Mouse (Mus musculus): Measurements from ENCODE around the gene Ano10. TPM values are rescaled to one million over a fixed set of nuclear protein-coding genes. Genes with fewer than 3 reads are reported as not detected.

The Ano10 gene
- polyA plus RNA-seq (2014; fragmentation: Nextera tagmentation; extraction: Ambion mirVana), result 37.3 and 37.6 TPM in 2 replicates

DNA sequence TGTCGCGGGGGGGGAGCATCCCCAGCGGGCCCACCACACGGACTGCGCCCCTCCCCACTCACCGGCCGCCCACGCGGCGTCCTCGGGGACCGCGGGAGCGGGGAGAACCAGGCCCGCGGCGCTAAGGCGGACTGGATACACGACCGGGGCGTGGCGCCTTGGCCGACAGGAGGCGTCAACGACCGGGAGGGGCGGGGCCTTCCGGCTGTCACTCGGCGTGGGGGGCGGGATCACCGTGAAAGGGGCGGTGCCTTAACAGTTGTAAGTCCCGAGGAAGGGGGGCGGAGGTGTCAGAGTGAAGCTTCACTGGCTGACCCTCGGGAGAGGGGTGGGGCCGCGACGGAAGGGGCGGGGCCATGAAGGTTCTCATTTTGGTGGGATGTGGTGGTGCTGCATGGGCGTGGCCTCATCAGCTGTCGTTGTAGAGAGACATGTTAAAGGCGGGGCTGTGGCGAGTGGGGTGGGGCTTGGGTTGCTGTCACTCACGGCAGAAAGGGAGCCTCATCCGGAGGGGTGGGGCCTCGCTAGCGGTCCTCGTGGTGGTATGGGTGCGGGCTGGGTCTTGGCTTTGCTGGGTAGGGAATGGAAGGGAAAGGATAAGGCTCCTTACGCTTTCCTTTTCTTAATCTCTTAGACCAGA lies at the start of gene Ano10:
Ano10 (minus strand) TSS at position 182 of the 640 bp plus-strand sequence.
- Histone ChIP-seq H3K27me3 (ENCODE audit: control insufficient read depth, insufficient read depth, low read length) (no peaks in the 10 kb centered on the region), H3K27ac (replicated peaks in 1 of 2; ENCODE audit: control insufficient read depth in 1 of 2, insufficient read depth in 1 of 2, low read depth in 2 of 2, low read length in 2 of 2) (peak within 1 kb of the TSS; percentile 75 to 78), H3K9me3 (ENCODE audit: control insufficient read depth, low read length) (no peaks in the 10 kb centered on the region), H3K4me3 (ENCODE audit: control insufficient read depth in 1 of 2, insufficient read depth in 1 of 2, low read depth in 1 of 2, low read length in 2 of 2) (peak within 1 kb of the TSS; percentile 81 to 99), H3K9ac (ENCODE audit: low read length) (peak within 1 kb of the TSS; percentile 88), H3K4me1 (ENCODE audit: control insufficient read depth in 2 of 2, insufficient read depth in 2 of 2, low read length in 2 of 2) (peaks cover 6 to 9% of the 10 kb centered on the region in 2 experiments), H3K36me3 (ENCODE audit: control insufficient read depth, insufficient read depth, low read length) (no peaks in the 10 kb centered on the region), H3K4me2 (ENCODE audit: low read length) (peak within 1 kb of the TSS; percentile 83)
- under 1% methylated on average over 47 of the region's 51 CpGs for WGBS
- ATAC-seq (ENCODE audit: insufficient number of reproducible peaks, insufficient read depth, low FRiP score, low read depth), result peak; percentile 98

DNA sequence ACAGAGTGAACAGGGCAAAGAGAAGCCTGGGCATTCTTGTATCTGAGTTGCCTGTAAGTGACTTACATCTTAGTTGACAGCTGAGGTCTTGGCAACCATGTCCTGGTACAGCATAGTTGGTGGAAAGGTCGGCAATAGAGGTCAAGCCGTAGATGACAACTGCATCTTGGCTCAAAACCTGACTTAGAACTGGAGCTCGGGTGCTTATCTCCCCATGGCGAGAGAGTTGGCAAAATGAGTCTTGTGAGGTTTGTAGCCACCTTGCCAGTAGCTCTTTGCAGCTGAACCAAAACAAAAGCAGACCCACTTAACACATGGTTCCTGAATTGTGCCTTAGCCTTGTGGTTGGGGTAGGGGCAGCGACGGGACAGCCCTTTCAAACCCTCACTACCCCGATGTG lies 49.2 kb upstream of the Ano10 start:
- Histone ChIP-seq H3K9me3 (ENCODE audit: control insufficient read depth, low read length) (no peaks in the 10 kb centered on the region), H3K27ac (replicated peaks in 1 of 2; ENCODE audit: control insufficient read depth in 1 of 2, insufficient read depth in 1 of 2, low read depth in 2 of 2, low read length in 2 of 2) (no peak overlapping the region), H3K4me1 (ENCODE audit: control insufficient read depth in 2 of 2, insufficient read depth in 2 of 2, low read length in 2 of 2) (no peaks in the 10 kb centered on the region), H3K4me2 (ENCODE audit: low read length) (no peak overlapping the region), H3K4me3 (ENCODE audit: control insufficient read depth in 1 of 2, insufficient read depth in 1 of 2, low read depth in 1 of 2, low read length in 2 of 2) (no peak overlapping the region), H3K27me3 (ENCODE audit: control insufficient read depth, insufficient read depth, low read length) (no peaks in the 10 kb centered on the region), H3K9ac (ENCODE audit: low read length) (no peak overlapping the region), H3K36me3 (ENCODE audit: control insufficient read depth, insufficient read depth, low read length) (no peaks in the 10 kb centered on the region)
- no peak for ATAC-seq (ENCODE audit: insufficient number of reproducible peaks, insufficient read depth, low FRiP score, low read depth)
- WGBS, result 72% methylated on average over 7 of the region's 7 CpGs

DNA sequence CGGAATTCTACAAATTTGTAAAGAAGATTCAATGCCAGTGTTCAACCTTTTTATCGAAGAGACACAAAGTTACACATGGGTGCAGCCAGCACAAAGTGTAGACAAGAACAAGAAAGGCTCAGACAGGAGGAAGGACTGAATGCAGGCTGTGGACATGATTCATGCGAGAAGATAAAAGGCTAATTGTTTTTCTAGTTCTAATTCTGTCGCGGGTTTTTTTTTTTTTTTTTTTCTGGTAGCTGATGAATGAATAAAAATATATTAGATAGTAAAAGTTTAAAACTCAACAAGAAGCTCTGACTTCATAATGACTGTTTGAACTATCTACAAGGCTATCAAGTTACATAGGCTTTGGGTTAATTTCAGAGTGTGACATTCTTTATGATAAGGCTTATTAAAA lies 45.7 kb upstream of the Ano10 start:
- ATAC-seq (ENCODE audit: insufficient number of reproducible peaks, insufficient read depth, low FRiP score, low read depth), result no peak
- H3K9ac ChIP-seq (ENCODE audit: low read length), result no peak overlapping the region
- H3K27ac ChIP-seq (replicated peaks in 1 of 2; ENCODE audit: control insufficient read depth in 1 of 2, insufficient read depth in 1 of 2, low read depth in 2 of 2, low read length in 2 of 2), result no peak overlapping the region
- no peak overlapping the region for H3K4me2 ChIP-seq (ENCODE audit: low read length)
- H3K9me3 ChIP-seq (ENCODE audit: control insufficient read depth, low read length), result no peaks in the 10 kb centered on the region
- no peaks in the 10 kb centered on the region for H3K27me3 ChIP-seq (ENCODE audit: control insufficient read depth, insufficient read depth, low read length)
- 47% methylated on average over 5 of the region's 5 CpGs for WGBS
- no peaks in the 10 kb centered on the region for H3K4me1 ChIP-seq (ENCODE audit: control insufficient read depth in 2 of 2, insufficient read depth in 2 of 2, low read length in 2 of 2)
- H3K4me3 ChIP-seq (ENCODE audit: control insufficient read depth in 1 of 2, insufficient read depth in 1 of 2, low read depth in 1 of 2, low read length in 2 of 2), result no peak overlapping the region
- no peaks in the 10 kb centered on the region for H3K36me3 ChIP-seq (ENCODE audit: control insufficient read depth, insufficient read depth, low read length)

- ATAC-seq (ENCODE audit: insufficient number of reproducible peaks, insufficient read depth, low FRiP score, low read depth), result no peak
- 40% methylated on average over 8 of the region's 8 CpGs for WGBS
Observed at GRCm38 (mm10) chr9:122337510-122337931, 43.3 kb upstream of the Ano10 start.

DNA sequence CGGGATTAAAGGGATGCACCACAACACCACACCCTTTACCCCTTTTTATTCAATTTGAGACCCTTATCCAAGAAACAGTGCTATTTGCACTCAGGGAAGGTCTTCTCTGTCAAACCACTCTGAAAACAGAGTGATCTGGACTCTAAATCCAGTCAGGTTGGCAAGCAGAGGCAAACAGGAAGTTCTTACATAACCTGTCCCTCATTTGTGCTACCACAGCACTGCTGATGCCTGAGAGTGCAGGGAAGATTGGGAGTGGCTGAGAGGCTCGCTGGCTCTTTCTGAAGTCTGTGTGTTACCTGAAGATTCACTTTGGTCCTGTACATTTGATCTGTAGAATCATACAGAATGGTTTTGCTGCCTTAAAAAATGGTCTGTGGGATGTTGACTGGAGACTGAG lies 42.5 kb upstream of the Ano10 start:
- Histone ChIP-seq H3K4me1 (ENCODE audit: control insufficient read depth in 2 of 2, insufficient read depth in 2 of 2, low read length in 2 of 2) (no peaks in the 10 kb centered on the region), H3K9me3 (ENCODE audit: control insufficient read depth, low read length) (no peaks in the 10 kb centered on the region), H3K36me3 (ENCODE audit: control insufficient read depth, insufficient read depth, low read length) (no peaks in the 10 kb centered on the region), H3K9ac (ENCODE audit: low read length) (no peak overlapping the region), H3K27ac (replicated peaks in 1 of 2; ENCODE audit: control insufficient read depth in 1 of 2, insufficient read depth in 1 of 2, low read depth in 2 of 2, low read length in 2 of 2) (no peak overlapping the region), H3K4me2 (ENCODE audit: low read length) (no peak overlapping the region), H3K4me3 (ENCODE audit: control insufficient read depth in 1 of 2, insufficient read depth in 1 of 2, low read depth in 1 of 2, low read length in 2 of 2) (no peak overlapping the region), H3K27me3 (ENCODE audit: control insufficient read depth, insufficient read depth, low read length) (no peaks in the 10 kb centered on the region)
- no peak for ATAC-seq (ENCODE audit: insufficient number of reproducible peaks, insufficient read depth, low FRiP score, low read depth)
- 56% methylated on average over 2 of the region's 2 CpGs for WGBS

More at GRCm38 (mm10) chr9:122337510-122337931, 43.3 kb upstream of the Ano10 start:
- no peak overlapping the region for H3K9ac ChIP-seq (ENCODE audit: low read length)
- H3K4me2 ChIP-seq (ENCODE audit: low read length), result no peak overlapping the region
- H3K4me3 ChIP-seq (ENCODE audit: control insufficient read depth in 1 of 2, insufficient read depth in 1 of 2, low read depth in 1 of 2, low read length in 2 of 2), result no peak overlapping the region
- no peaks in the 10 kb centered on the region for H3K9me3 ChIP-seq (ENCODE audit: control insufficient read depth, low read length)
- no peaks in the 10 kb centered on the region for H3K27me3 ChIP-seq (ENCODE audit: control insufficient read depth, insufficient read depth, low read length)
- no peaks in the 10 kb centered on the region for H3K36me3 ChIP-seq (ENCODE audit: control insufficient read depth, insufficient read depth, low read length)
- no peaks in the 10 kb centered on the region for H3K4me1 ChIP-seq (ENCODE audit: control insufficient read depth in 2 of 2, insufficient read depth in 2 of 2, low read length in 2 of 2)
- H3K27ac ChIP-seq (replicated peaks in 1 of 2; ENCODE audit: control insufficient read depth in 1 of 2, insufficient read depth in 1 of 2, low read depth in 2 of 2, low read length in 2 of 2), result no peak overlapping the region

DNA sequence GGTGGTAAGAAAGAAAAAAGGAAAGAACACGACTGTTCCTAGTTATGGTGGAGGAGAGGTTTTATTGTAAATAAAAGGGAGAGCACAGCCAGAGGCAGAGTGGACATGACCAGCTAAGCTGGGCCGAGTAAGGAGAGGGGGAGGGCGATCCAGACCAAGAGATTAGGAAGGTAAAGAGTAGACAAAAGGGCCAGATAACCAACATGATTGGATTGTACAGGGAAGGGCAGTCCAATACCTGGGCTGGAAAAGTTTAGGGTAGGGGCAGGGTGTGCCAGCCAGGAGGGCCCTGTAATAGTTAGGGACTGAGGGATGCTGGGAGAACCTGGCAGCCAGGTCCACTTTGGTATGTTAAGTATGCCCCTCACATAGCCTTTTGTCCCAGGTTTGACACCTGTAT lies 34.0 kb upstream of the Ano10 start:
- ATAC-seq (ENCODE audit: insufficient number of reproducible peaks, insufficient read depth, low FRiP score, low read depth), result no peak
- 63% methylated on average over 3 of the region's 3 CpGs for WGBS
- no peaks in the 10 kb centered on the region for H3K9me3 ChIP-seq (ENCODE audit: control insufficient read depth, low read length)

GRCm38 (mm10) chr9:122325996-122326395 lies 31.8 kb upstream of the Ano10 start:
- H3K4me2 ChIP-seq (ENCODE audit: low read length), result no peak overlapping the region
- 100% methylated on average over 1 of the region's 1 CpGs for WGBS

More for the DNA sequence above, 34.0 kb upstream of the Ano10 start:
- H3K9ac ChIP-seq (ENCODE audit: low read length), result no peak overlapping the region
- H3K36me3 ChIP-seq (ENCODE audit: control insufficient read depth, insufficient read depth, low read length), result no peaks in the 10 kb centered on the region
- H3K4me3 ChIP-seq (ENCODE audit: control insufficient read depth in 1 of 2, insufficient read depth in 1 of 2, low read depth in 1 of 2, low read length in 2 of 2), result no peak overlapping the region
- no peak overlapping the region for H3K4me2 ChIP-seq (ENCODE audit: low read length)
- H3K27me3 ChIP-seq (ENCODE audit: control insufficient read depth, insufficient read depth, low read length), result no peaks in the 10 kb centered on the region
- H3K4me1 ChIP-seq (ENCODE audit: control insufficient read depth in 2 of 2, insufficient read depth in 2 of 2, low read length in 2 of 2), result no peaks in the 10 kb centered on the region
- H3K27ac ChIP-seq (replicated peaks in 1 of 2; ENCODE audit: control insufficient read depth in 1 of 2, insufficient read depth in 1 of 2, low read depth in 2 of 2, low read length in 2 of 2), result no peak overlapping the region

DNA sequence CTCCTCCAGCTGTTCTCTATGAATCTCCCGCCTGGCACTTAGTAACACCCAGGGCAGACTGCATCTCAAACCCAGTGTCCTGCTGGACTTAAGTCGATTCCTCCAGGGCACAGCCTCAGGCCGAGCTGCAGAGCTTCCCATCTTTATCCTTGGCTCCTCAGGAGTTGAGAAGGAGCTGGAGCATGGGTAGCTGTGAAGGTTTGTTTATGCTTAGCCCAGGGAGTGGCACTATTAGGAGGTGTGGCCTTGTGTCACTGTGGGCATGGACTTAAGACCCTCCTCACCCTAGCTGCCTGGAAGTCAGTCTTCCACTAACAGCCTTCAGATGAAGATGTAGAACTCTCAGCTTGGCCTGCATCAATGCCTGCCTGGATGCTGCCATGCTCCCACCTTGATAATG lies 28.1 kb upstream of the Ano10 start:
- H3K4me2 ChIP-seq (ENCODE audit: low read length), result no peak overlapping the region
- 54% methylated on average over 3 of the region's 3 CpGs for WGBS
- no peaks in the 10 kb centered on the region for H3K4me1 ChIP-seq (ENCODE audit: control insufficient read depth in 2 of 2, insufficient read depth in 2 of 2, low read length in 2 of 2)
- H3K9ac ChIP-seq (ENCODE audit: low read length), result no peak overlapping the region
- no peak overlapping the region for H3K27ac ChIP-seq (replicated peaks in 1 of 2; ENCODE audit: control insufficient read depth in 1 of 2, insufficient read depth in 1 of 2, low read depth in 2 of 2, low read length in 2 of 2)
- no peaks in the 10 kb centered on the region for H3K36me3 ChIP-seq (ENCODE audit: control insufficient read depth, insufficient read depth, low read length)
- H3K27me3 ChIP-seq (ENCODE audit: control insufficient read depth, insufficient read depth, low read length), result no peaks in the 10 kb centered on the region
- no peaks in the 10 kb centered on the region for H3K9me3 ChIP-seq (ENCODE audit: control insufficient read depth, low read length)
- H3K4me3 ChIP-seq (ENCODE audit: control insufficient read depth in 1 of 2, insufficient read depth in 1 of 2, low read depth in 1 of 2, low read length in 2 of 2), result no peak overlapping the region
- ATAC-seq (ENCODE audit: insufficient number of reproducible peaks, insufficient read depth, low FRiP score, low read depth), result no peak

More at GRCm38 (mm10) chr9:122325996-122326395, 31.8 kb upstream of the Ano10 start:
- H3K9ac ChIP-seq (ENCODE audit: low read length), result no peak overlapping the region
- H3K27me3 ChIP-seq (ENCODE audit: control insufficient read depth, insufficient read depth, low read length), result no peaks in the 10 kb centered on the region
- no peak overlapping the region for H3K27ac ChIP-seq (replicated peaks in 1 of 2; ENCODE audit: control insufficient read depth in 1 of 2, insufficient read depth in 1 of 2, low read depth in 2 of 2, low read length in 2 of 2)
- no peaks in the 10 kb centered on the region for H3K4me1 ChIP-seq (ENCODE audit: control insufficient read depth in 2 of 2, insufficient read depth in 2 of 2, low read length in 2 of 2)
- no peaks in the 10 kb centered on the region for H3K36me3 ChIP-seq (ENCODE audit: control insufficient read depth, insufficient read depth, low read length)
- no peaks in the 10 kb centered on the region for H3K9me3 ChIP-seq (ENCODE audit: control insufficient read depth, low read length)
- H3K4me3 ChIP-seq (ENCODE audit: control insufficient read depth in 1 of 2, insufficient read depth in 1 of 2, low read depth in 1 of 2, low read length in 2 of 2), result no peak overlapping the region
- ATAC-seq (ENCODE audit: insufficient number of reproducible peaks, insufficient read depth, low FRiP score, low read depth), result no peak

Data from heart, embryonic 14.5 days (tissue).